Mouse (Mus musculus) embryonic fibroblast, embryonic 13.5 days (primary cell): ENCODE data around the gene Pram1. TPM values are rescaled to one million over a fixed set of nuclear protein-coding genes. Genes with fewer than 3 reads are reported as not detected.

Experiments used
- H3K27ac ChIP-seq: 2 replicates; pipeline ENCODE4 v1.5.1; 2012; ENCODE audit warnings: low read length, control low read depth, inconsistent platforms; ENCODE audit not compliant: insufficient read depth
- H3K4me1 ChIP-seq: 2 replicates; pipeline ENCODE4 v1.6.1; 2011; ENCODE audit warnings: low read length; ENCODE audit not compliant: control insufficient read depth, insufficient read depth
- H3K4me3 ChIP-seq: 2 replicates; pipeline ENCODE4 v1.5.1; 2011; ENCODE audit warnings: mild to moderate bottlenecking, control low read depth, low read length; ENCODE audit not compliant: insufficient read depth
- CTCF ChIP-seq: IDR thresholded peaks from 2 replicates; pipeline ENCODE4 v1.5.1; 2011; ENCODE audit warnings: mild to moderate bottlenecking, control low read depth, low read length, moderate library complexity, borderline replicate concordance; ENCODE audit not compliant: insufficient read depth
- POLR2A ChIP-seq: IDR thresholded peaks from 2 replicates; pipeline ENCODE4 v1.6.1; 2011; ENCODE audit warnings: low read depth, mild to moderate bottlenecking, control low read depth, low read length, moderate library complexity
- polyA plus RNA-seq: library from polyadenylated mRNA; stranded (reverse); fragments of >200 nt; gene quantifications from 2 replicates; pipeline ENCODE4 v1.2.4, GENCODE M21; 2011; ENCODE audit warnings: low read depth; ENCODE audit not compliant: missing spikeins, insufficient read length

The Pram1 gene
- polyA plus RNA-seq, 1 experiment, result not detected

GRCm38 (mm10) chr17:33666813-33667212 is 29.0 kb downstream of the Pram1 start:
- no peak for TF ChIP-seq POLR2A
- TF ChIP-seq CTCF, result no peak
- no peaks in the 10 kb centered on the region for H3K4me1 ChIP-seq
- H3K4me3 ChIP-seq, result no peak overlapping the region
- H3K27ac ChIP-seq, result no peak overlapping the region

GRCm38 (mm10) chr17:33669681-33670080 is 31.8 kb downstream of the Pram1 start:
- Histone ChIP-seq H3K4me3 (no peak overlapping the region), H3K27ac (no peak overlapping the region), H3K4me1 (no peaks in the 10 kb centered on the region)
- TF ChIP-seq POLR2A (no peak), CTCF (no peak)

GRCm38 (mm10) chr17:33673837-33674236 is 36.0 kb downstream of the Pram1 start:
- Histone ChIP-seq H3K4me1 (0 out of 2 replicates have a peak, but pooled peaks cover 2% of the 10 kb centered on the region), H3K27ac (no peak overlapping the region), H3K4me3 (no peak overlapping the region)
- TF ChIP-seq POLR2A (no peak), CTCF (no peak)

GRCm38 (mm10) chr17:33675452-33675851 is 37.6 kb downstream of the Pram1 start:
- TF ChIP-seq CTCF (no peak), POLR2A (no peak)
- Histone ChIP-seq H3K4me3 (no peak overlapping the region), H3K27ac (no peak overlapping the region), H3K4me1 (0 out of 2 replicates have a peak, but pooled peaks cover 2% of the 10 kb centered on the region)

GRCm38 (mm10) chr17:33676086-33676485 is 38.2 kb downstream of the Pram1 start:
- H3K27ac ChIP-seq, result no peak overlapping the region
- no peak overlapping the region for H3K4me3 ChIP-seq
- 0 out of 2 replicates have a peak, but pooled peaks cover 2% of the 10 kb centered on the region for H3K4me1 ChIP-seq
- TF ChIP-seq POLR2A (no peak), CTCF (no peak)

- TF ChIP-seq POLR2A (no peak), CTCF (no peak)
- no peak overlapping the region for H3K27ac ChIP-seq
- H3K4me3 ChIP-seq, result no peak overlapping the region
- peaks cover 12% of the 10 kb centered on the region for H3K4me1 ChIP-seq
These were observed 40.9 kb downstream of the Pram1 start for GRCm38 (mm10) chr17:33678771-33679170.

- H3K4me1 ChIP-seq, result peaks cover 10% of the 10 kb centered on the region
- no peak overlapping the region for H3K4me3 ChIP-seq
- TF ChIP-seq POLR2A (no peak), CTCF (no peak)
- no peak overlapping the region for H3K27ac ChIP-seq
These were observed 43.9 kb downstream of the Pram1 start for GRCm38 (mm10) chr17:33681767-33682166.

GRCm38 (mm10) chr17:33684671-33685231 is 46.9 kb downstream of the Pram1 start:
- H3K27ac ChIP-seq, result peak overlapping the region; percentile 12
- H3K4me1 ChIP-seq, result peaks cover 10% of the 10 kb centered on the region
- TF ChIP-seq CTCF (peak; percentile 55; the same call in 1 of the 2 replicates), POLR2A (no peak)
- peak overlapping the region; percentile 59 for H3K4me3 ChIP-seq

- Histone ChIP-seq H3K4me3 (peak overlapping the region; percentile 59), H3K27ac (peak overlapping the region; percentile 12), H3K4me1 (peaks cover 10% of the 10 kb centered on the region)
- TF ChIP-seq POLR2A (peak; percentile 98), CTCF (no peak)
These were observed 47.4 kb downstream of the Pram1 start for GRCm38 (mm10) chr17:33685249-33685653.

- TF ChIP-seq CTCF (no peak), POLR2A (no peak)
- H3K4me1 ChIP-seq, result peaks cover 10% of the 10 kb centered on the region
- no peak within 1 kb of the TSS for H3K27ac ChIP-seq
- no peak within 1 kb of the TSS for H3K4me3 ChIP-seq
These were observed 48.9 kb downstream of the Pram1 start, which contains the start of gene Hnrnpm for GRCm38 (mm10) chr17:33686760-33687159. Gene Hnrnpm, minus strand, starts transcription at chr17:33686860.

Other genes starting within 250 kb of the Pram1 start
- gene Zfp101, start 243.4 kb upstream of the Pram1 start, polyA plus RNA-seq, result 11.2 and 11.7 TPM in 2 replicates
- gene Actl9, start 205.2 kb upstream of the Pram1 start, polyA plus RNA-seq, result not detected in 2 replicates
- gene Adamts10, start 113.9 kb upstream of the Pram1 start, polyA plus RNA-seq, result 53.9 and 62.8 TPM in 2 replicates
- 0.68 and 1.5 TPM in 2 replicates for gene Myo1f, start 82.3 kb upstream of the Pram1 start, polyA plus RNA-seq
- 34.1 and 40.4 TPM in 2 replicates for gene Zfp414, start 9.0 kb upstream of the Pram1 start, polyA plus RNA-seq
- gene Hnrnpm, start 48.8 kb downstream of the Pram1 start, polyA plus RNA-seq, result 367 and 434 TPM in 2 replicates
- gene March2, start 80.6 kb downstream of the Pram1 start, polyA plus RNA-seq, result 28.8 and 30.4 TPM in 2 replicates
- 78.2 and 87.3 TPM in 2 replicates for gene Rab11b, start 122.5 kb downstream of the Pram1 start, polyA plus RNA-seq
- gene Angptl4, start 143.8 kb downstream of the Pram1 start, polyA plus RNA-seq, result 9.1 and 11.7 TPM in 2 replicates
- 5.6 and 6.1 TPM in 2 replicates for gene Kank3, start 172.5 kb downstream of the Pram1 start, polyA plus RNA-seq
- gene Rps28, start 186.5 kb downstream of the Pram1 start, polyA plus RNA-seq, result 2,068 and 2,223 TPM in 2 replicates
- gene Ndufa7, start 186.5 kb downstream of the Pram1 start, polyA plus RNA-seq, result 212 and 232 TPM in 2 replicates
- gene Cd320, start 205.0 kb downstream of the Pram1 start, polyA plus RNA-seq, result 15.8 and 20.3 TPM in 2 replicates
- gene Gm7029, start 235.8 kb downstream of the Pram1 start, polyA plus RNA-seq, result not detected in 2 replicates